Mouse (Mus musculus): ENCODE data around the gene Cmtm7. TPM values are rescaled to one million over a fixed set of nuclear protein-coding genes. Genes with fewer than 3 reads are reported as not detected.
A peak's percentile ranks its signal among the peaks of the same experiment; 100 is the strongest.

Cmtm7 gene
- polyA plus RNA-seq, 1 experiment from 2014 or later: 64.6 TPM

DNA sequence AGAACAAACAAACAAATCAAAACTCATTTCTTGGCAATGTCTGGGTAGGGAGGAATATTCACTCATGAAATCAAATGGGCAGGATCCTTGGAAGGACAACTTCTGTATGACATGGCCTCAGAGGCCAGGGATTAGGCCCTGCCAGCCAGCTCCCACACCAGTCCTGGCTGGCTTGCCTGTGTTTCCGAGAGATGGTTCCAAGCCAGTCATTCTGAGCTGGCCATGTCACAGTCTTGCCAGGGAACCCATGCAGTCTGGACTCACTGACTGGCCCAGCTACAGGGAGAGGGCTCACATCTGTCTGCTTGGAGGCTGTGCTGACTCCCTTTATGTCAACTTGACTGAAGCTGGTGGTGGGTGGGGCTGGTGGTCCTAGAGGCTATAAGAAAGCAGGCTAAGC, 20.5 kb upstream of the Cmtm7 start:
- ATAC-seq (replicated peaks; ENCODE audit: insufficient number of reproducible peaks, low FRiP score, low TSS enrichment, low read depth) (no peak), DNase-seq (ENCODE audit: low spot score) (no peak)
- Histone ChIP-seq H3K27ac (replicated peaks; ENCODE audit: low read depth, low read length) (no peak overlapping the region), H3K4me1 (ENCODE audit: control insufficient read depth, insufficient read depth, low read length) (no peaks in the 10 kb centered on the region), H3K9me3 (replicated peaks; ENCODE audit: control insufficient read depth, low read length) (no peaks in the 10 kb centered on the region), H3K27me3 (ENCODE audit: control insufficient read depth, insufficient read depth, low read length) (no peaks in the 10 kb centered on the region), H3K4me3 (ENCODE audit: low read depth, low read length) (no peak overlapping the region), H3K9ac (replicated peaks; ENCODE audit: low read length) (no peak overlapping the region), H3K36me3 (replicated peaks; ENCODE audit: control insufficient read depth, insufficient read depth, low read depth, low read length) (no peaks in the 10 kb centered on the region), H3K4me2 (ENCODE audit: low read depth, low read length) (no peak overlapping the region)
- WGBS: 83% methylated on average over 1 of the region's 1 CpGs

DNA sequence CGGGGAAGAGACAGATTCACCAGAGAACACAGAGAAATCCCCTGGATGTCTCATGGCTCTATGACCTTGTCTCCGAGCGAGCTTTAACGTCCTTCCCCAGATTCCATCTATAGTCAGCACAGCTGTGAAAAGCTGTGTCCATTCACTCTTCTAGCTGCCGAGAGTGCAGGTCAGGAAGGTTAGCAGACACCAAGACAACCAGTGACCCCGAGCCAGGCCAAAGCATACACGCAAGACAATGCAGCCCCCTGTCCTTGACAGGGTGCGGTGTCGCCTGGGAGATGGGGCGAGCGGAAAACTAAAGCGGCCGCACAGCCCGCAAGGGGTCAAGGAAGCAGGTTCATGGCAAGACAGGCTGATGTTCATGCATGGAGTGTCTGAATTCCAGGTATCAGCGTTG, 19.6 kb upstream of the Cmtm7 start:
- Histone ChIP-seq H3K27me3 (ENCODE audit: control insufficient read depth, insufficient read depth, low read length) (no peaks in the 10 kb centered on the region), H3K36me3 (replicated peaks; ENCODE audit: control insufficient read depth, insufficient read depth, low read depth, low read length) (no peaks in the 10 kb centered on the region), H3K27ac (replicated peaks; ENCODE audit: low read depth, low read length) (no peak overlapping the region), H3K4me1 (ENCODE audit: control insufficient read depth, insufficient read depth, low read length) (no peaks in the 10 kb centered on the region), H3K4me3 (ENCODE audit: low read depth, low read length) (no peak overlapping the region), H3K9me3 (replicated peaks; ENCODE audit: control insufficient read depth, low read length) (no peaks in the 10 kb centered on the region), H3K9ac (replicated peaks; ENCODE audit: low read length) (no peak overlapping the region), H3K4me2 (ENCODE audit: low read depth, low read length) (no peak overlapping the region)
- DNase-seq (ENCODE audit: low spot score) (no peak), ATAC-seq (replicated peaks; ENCODE audit: insufficient number of reproducible peaks, low FRiP score, low TSS enrichment, low read depth) (no peak)
- WGBS: 25% methylated on average over 15 of the region's 15 CpGs

GRCm38 (mm10) chr9:114799498-114800107, 17.9 kb upstream of the Cmtm7 start:
- no peak overlapping the region for H3K4me3 ChIP-seq (ENCODE audit: low read depth, low read length)
- H3K9me3 ChIP-seq (replicated peaks; ENCODE audit: control insufficient read depth, low read length): no peaks in the 10 kb centered on the region
- H3K27me3 ChIP-seq (ENCODE audit: control insufficient read depth, insufficient read depth, low read length): no peaks in the 10 kb centered on the region
- H3K4me2 ChIP-seq (ENCODE audit: low read depth, low read length): no peak overlapping the region
- no peaks in the 10 kb centered on the region for H3K4me1 ChIP-seq (ENCODE audit: control insufficient read depth, insufficient read depth, low read length)
- no peak overlapping the region for H3K27ac ChIP-seq (replicated peaks; ENCODE audit: low read depth, low read length)
- no peak overlapping the region for H3K9ac ChIP-seq (replicated peaks; ENCODE audit: low read length)
- no peak for DNase-seq (ENCODE audit: low spot score)
- no peak for ATAC-seq (replicated peaks; ENCODE audit: insufficient number of reproducible peaks, low FRiP score, low TSS enrichment, low read depth)
- H3K36me3 ChIP-seq (replicated peaks; ENCODE audit: control insufficient read depth, insufficient read depth, low read depth, low read length): no peaks in the 10 kb centered on the region
- WGBS: 30% methylated on average over 10 of the region's 10 CpGs

DNA sequence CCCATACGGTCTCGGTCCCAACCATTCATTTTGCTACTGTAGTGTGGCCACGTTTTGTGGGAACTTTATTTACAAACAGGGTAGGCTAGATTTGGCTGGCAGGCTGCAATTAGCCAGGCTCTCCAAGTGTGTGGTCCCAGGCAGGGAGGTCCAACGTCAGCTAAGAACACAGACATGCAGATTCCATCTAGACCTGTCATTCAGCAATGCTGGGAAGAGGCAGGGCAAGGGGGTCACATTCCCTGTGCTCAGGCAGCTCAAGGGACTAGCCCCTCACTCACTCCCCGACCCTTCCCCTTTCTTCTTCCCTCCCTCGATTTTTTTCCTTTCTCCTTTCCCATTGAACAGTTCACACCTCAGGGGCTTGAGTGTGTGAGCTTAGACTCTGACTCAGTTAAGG, 17.2 kb upstream of the Cmtm7 start:
- H3K4me3 ChIP-seq (ENCODE audit: low read depth, low read length): no peak overlapping the region
- no peak overlapping the region for H3K9ac ChIP-seq (replicated peaks; ENCODE audit: low read length)
- H3K36me3 ChIP-seq (replicated peaks; ENCODE audit: control insufficient read depth, insufficient read depth, low read depth, low read length): no peaks in the 10 kb centered on the region
- WGBS: 23% methylated on average over 6 of the region's 6 CpGs
- no peak overlapping the region for H3K4me2 ChIP-seq (ENCODE audit: low read depth, low read length)
- no peaks in the 10 kb centered on the region for H3K27me3 ChIP-seq (ENCODE audit: control insufficient read depth, insufficient read depth, low read length)
- no peaks in the 10 kb centered on the region for H3K4me1 ChIP-seq (ENCODE audit: control insufficient read depth, insufficient read depth, low read length)
- H3K9me3 ChIP-seq (replicated peaks; ENCODE audit: control insufficient read depth, low read length): no peaks in the 10 kb centered on the region
- H3K27ac ChIP-seq (replicated peaks; ENCODE audit: low read depth, low read length): no peak overlapping the region
- DNase-seq (ENCODE audit: low spot score) (peak; percentile 49), ATAC-seq (replicated peaks; ENCODE audit: insufficient number of reproducible peaks, low FRiP score, low TSS enrichment, low read depth) (no peak)

DNA sequence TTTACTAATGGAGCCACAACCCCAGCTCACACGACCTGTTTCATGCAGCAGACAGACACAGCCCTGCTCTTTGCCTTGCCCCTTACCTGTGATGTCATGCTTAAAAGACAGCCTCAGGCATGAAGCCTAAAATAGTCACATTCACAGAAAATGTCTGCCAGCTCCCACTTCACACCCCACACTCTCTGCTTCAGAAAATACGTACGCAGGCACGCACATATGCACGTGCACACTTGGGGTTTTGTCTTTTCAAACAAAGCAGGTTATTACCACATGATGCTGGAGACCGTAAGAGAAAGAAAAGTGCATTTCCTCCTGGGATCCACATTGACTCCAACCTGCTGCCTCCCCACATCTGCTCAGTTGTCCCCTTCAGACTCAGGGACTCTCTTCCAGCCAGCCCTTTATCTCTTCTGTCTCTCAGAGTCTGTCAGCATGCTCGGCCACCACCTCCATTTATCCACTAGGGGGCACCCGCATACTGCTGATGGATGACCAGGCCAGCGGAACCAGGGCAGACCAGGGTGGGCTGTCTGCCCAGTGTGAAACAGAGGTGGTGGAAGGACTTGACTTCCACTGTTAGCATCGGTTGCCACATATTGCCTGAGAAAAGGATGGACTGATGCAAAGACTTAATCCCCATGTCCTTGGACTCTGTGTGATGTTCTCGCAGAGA, 15.8 kb upstream of the Cmtm7 start:
- Histone ChIP-seq H3K27me3 (ENCODE audit: control insufficient read depth, insufficient read depth, low read length) (no peaks in the 10 kb centered on the region), H3K9ac (replicated peaks; ENCODE audit: low read length) (no peak overlapping the region), H3K4me2 (ENCODE audit: low read depth, low read length) (no peak overlapping the region), H3K4me3 (ENCODE audit: low read depth, low read length) (no peak overlapping the region), H3K4me1 (ENCODE audit: control insufficient read depth, insufficient read depth, low read length) (no peaks in the 10 kb centered on the region), H3K9me3 (replicated peaks; ENCODE audit: control insufficient read depth, low read length) (no peaks in the 10 kb centered on the region), H3K36me3 (replicated peaks; ENCODE audit: control insufficient read depth, insufficient read depth, low read depth, low read length) (no peaks in the 10 kb centered on the region), H3K27ac (replicated peaks; ENCODE audit: low read depth, low read length) (no peak overlapping the region)
- 54% methylated on average over 11 of the region's 11 CpGs for WGBS
- ATAC-seq (replicated peaks; ENCODE audit: insufficient number of reproducible peaks, low FRiP score, low TSS enrichment, low read depth) (peak; percentile 53), DNase-seq (ENCODE audit: low spot score) (peak; percentile 91)

DNA sequence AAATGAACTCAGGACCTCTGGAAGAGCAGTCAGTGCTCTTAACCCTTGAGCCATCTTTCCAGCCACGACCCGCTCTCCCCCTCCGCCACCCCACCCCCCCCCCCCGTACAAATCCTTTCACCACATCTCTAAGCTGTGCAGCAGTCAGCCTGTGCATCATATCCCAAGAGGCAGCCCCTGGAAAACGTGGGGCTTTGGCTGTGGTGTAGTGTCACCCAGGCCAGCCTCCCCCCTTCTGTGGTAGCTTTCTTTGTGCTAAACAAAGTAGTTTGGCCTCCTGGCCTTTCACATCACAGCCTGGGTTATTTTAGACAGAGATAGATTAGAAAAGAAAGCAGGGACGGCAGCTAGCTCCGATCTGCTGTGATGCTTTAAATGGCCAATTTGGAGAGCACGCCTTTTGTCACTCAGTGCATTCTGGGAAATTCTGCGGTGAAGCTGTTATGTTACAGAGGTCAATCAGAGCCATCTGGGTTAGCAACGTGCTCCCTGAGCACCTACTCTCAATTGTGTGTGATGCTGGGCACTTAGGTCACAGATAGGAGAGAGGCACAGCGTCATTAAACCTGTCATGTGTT, 14.9 kb upstream of the Cmtm7 start:
- H3K9ac ChIP-seq (replicated peaks; ENCODE audit: low read length): no peak overlapping the region
- H3K4me1 ChIP-seq (ENCODE audit: control insufficient read depth, insufficient read depth, low read length): no peaks in the 10 kb centered on the region
- no peaks in the 10 kb centered on the region for H3K9me3 ChIP-seq (replicated peaks; ENCODE audit: control insufficient read depth, low read length)
- H3K36me3 ChIP-seq (replicated peaks; ENCODE audit: control insufficient read depth, insufficient read depth, low read depth, low read length): no peaks in the 10 kb centered on the region
- no peak overlapping the region for H3K4me3 ChIP-seq (ENCODE audit: low read depth, low read length)
- H3K27ac ChIP-seq (replicated peaks; ENCODE audit: low read depth, low read length): no peak overlapping the region
- H3K4me2 ChIP-seq (ENCODE audit: low read depth, low read length): no peak overlapping the region
- 32% methylated on average over 9 of the region's 11 CpGs for WGBS
- DNase-seq (ENCODE audit: low spot score) (peak; percentile 25), ATAC-seq (replicated peaks; ENCODE audit: insufficient number of reproducible peaks, low FRiP score, low TSS enrichment, low read depth) (no peak)
- H3K27me3 ChIP-seq (ENCODE audit: control insufficient read depth, insufficient read depth, low read length): no peaks in the 10 kb centered on the region

- ATAC-seq (replicated peaks; ENCODE audit: insufficient number of reproducible peaks, low FRiP score, low TSS enrichment, low read depth) (no peak), DNase-seq (ENCODE audit: low spot score) (no peak)
- Histone ChIP-seq H3K4me2 (ENCODE audit: low read depth, low read length) (no peak overlapping the region), H3K27ac (replicated peaks; ENCODE audit: low read depth, low read length) (no peak overlapping the region), H3K9ac (replicated peaks; ENCODE audit: low read length) (no peak overlapping the region), H3K27me3 (ENCODE audit: control insufficient read depth, insufficient read depth, low read length) (no peaks in the 10 kb centered on the region), H3K4me1 (ENCODE audit: control insufficient read depth, insufficient read depth, low read length) (no peaks in the 10 kb centered on the region), H3K9me3 (replicated peaks; ENCODE audit: control insufficient read depth, low read length) (no peaks in the 10 kb centered on the region), H3K36me3 (replicated peaks; ENCODE audit: control insufficient read depth, insufficient read depth, low read depth, low read length) (no peaks in the 10 kb centered on the region), H3K4me3 (ENCODE audit: low read depth, low read length) (no peak overlapping the region)
- 40% methylated on average over 4 of the region's 4 CpGs for WGBS
Observed at GRCm38 (mm10) chr9:114794491-114794890, 12.8 kb upstream of the Cmtm7 start.

- no peak overlapping the region for H3K4me3 ChIP-seq (ENCODE audit: low read depth, low read length)
- no peaks in the 10 kb centered on the region for H3K4me1 ChIP-seq (ENCODE audit: control insufficient read depth, insufficient read depth, low read length)
- WGBS: 84% methylated on average over 9 of the region's 9 CpGs
- H3K27ac ChIP-seq (replicated peaks; ENCODE audit: low read depth, low read length): no peak overlapping the region
- DNase-seq (ENCODE audit: low spot score): no peak
- no peak overlapping the region for H3K4me2 ChIP-seq (ENCODE audit: low read depth, low read length)
- ATAC-seq (replicated peaks; ENCODE audit: insufficient number of reproducible peaks, low FRiP score, low TSS enrichment, low read depth): no peak
- no peaks in the 10 kb centered on the region for H3K36me3 ChIP-seq (replicated peaks; ENCODE audit: control insufficient read depth, insufficient read depth, low read depth, low read length)
- H3K27me3 ChIP-seq (ENCODE audit: control insufficient read depth, insufficient read depth, low read length): no peaks in the 10 kb centered on the region
- no peak overlapping the region for H3K9ac ChIP-seq (replicated peaks; ENCODE audit: low read length)
- no peaks in the 10 kb centered on the region for H3K9me3 ChIP-seq (replicated peaks; ENCODE audit: control insufficient read depth, low read length)
Observed at GRCm38 (mm10) chr9:114793764-114794295, 12.2 kb upstream of the Cmtm7 start.

Data from embryonic facial prominence, embryonic 11.5 days (tissue).